Mouse (Mus musculus) forebrain, embryonic 14.5 days (tissue): ENCODE data around the gene Wdr74. TPM values are rescaled to one million over a fixed set of nuclear protein-coding genes. Genes with fewer than 3 reads are reported as not detected.

Experiments
- ATAC-seq: fragments of 200-750 bp; cut with Nextera tagmentation; 2 replicates; pipeline ENCODE4 v1.8.0; 2017; ENCODE audit warnings: mild to moderate bottlenecking, moderate library complexity
- DNase-seq: peaks from one replicate; pipeline ENCODE4 v3.0.0-alpha.2; 2015; ENCODE audit warnings: low spot score
- H3K27ac ChIP-seq: fragments of 300-500 bp; sonication (generic); 2 replicates; pipeline ENCODE4 v1.5.1; 2014; ENCODE audit warnings: low read depth, mild to moderate bottlenecking, control low read depth, low read length, moderate library complexity
- H3K27me3 ChIP-seq: fragments of 300-500 bp; sonication (generic); replicated peaks from 2 replicates; pipeline ENCODE4 v1.6.1; 2014; ENCODE audit warnings: low read length, control low read depth, mixed read lengths; ENCODE audit not compliant: control insufficient read depth, insufficient read depth
- H3K36me3 ChIP-seq: fragments of 300-500 bp; sonication (generic); 2 replicates; pipeline ENCODE4 v1.6.1; 2014; ENCODE audit warnings: low read length, control low read depth; ENCODE audit not compliant: control insufficient read depth, insufficient read depth
- H3K4me1 ChIP-seq: fragments of 300-500 bp; sonication (generic); 2 replicates; pipeline ENCODE4 v1.6.1; 2014; ENCODE audit warnings: antibody characterized with exemption, low read length, control low read depth; ENCODE audit not compliant: control insufficient read depth, insufficient read depth
- H3K4me2 ChIP-seq: fragments of 300-500 bp; sonication (generic); 2 replicates; pipeline ENCODE4 v1.6.1; 2014; ENCODE audit warnings: mild to moderate bottlenecking, control low read depth, low read length
- H3K4me3 ChIP-seq: fragments of 300-500 bp; sonication (generic); 2 replicates; pipeline ENCODE4 v1.5.1; 2014; ENCODE audit warnings: low read depth, low read length, control low read depth
- H3K9ac ChIP-seq: fragments of 300-500 bp; sonication (generic); 2 replicates; pipeline ENCODE4 v1.6.1; 2014; ENCODE audit warnings: mild to moderate bottlenecking, low read length, control low read depth, moderate library complexity
- H3K9me3 ChIP-seq: fragments of 300-500 bp; sonication (generic); replicated peaks from 2 replicates; pipeline ENCODE4 v1.6.1; 2016; ENCODE audit warnings: low read length, control low read depth, mixed read lengths; ENCODE audit not compliant: control insufficient read depth
- WGBS: fragments of 180-500 bp; shearing (Covaris S2); extraction: QIAGEN DNeasy Blood & Tissue Kit; methylation state at CpG from one replicate; pipeline ENCODE4 v1.1.7; 2014; 5-methylcytosine and 5-hydroxymethylcytosine counted together
- polyA plus RNA-seq: library from polyadenylated mRNA; unstranded; fragments of >200 nt; fragmentation: Nextera tagmentation; extraction: Ambion mirVana; gene quantifications from 2 replicates; pipeline ENCODE4 v1.2.1, GENCODE M21; 2014

The Wdr74 gene
- polyA plus RNA-seq, 1 experiment from 2014 or later = 111 TPM

- Histone ChIP-seq H3K4me3 (no peak overlapping the region), H3K4me1 (peaks cover 8% of the 10 kb centered on the region; the same call in 1 of the 2 replicates), H3K9ac (no peak overlapping the region), H3K4me2 (peak overlapping the region; percentile 84; the same call in 1 of the 2 replicates), H3K27ac (no peak overlapping the region), H3K36me3 (peaks cover 45% of the 10 kb centered on the region), H3K27me3 (no peaks in the 10 kb centered on the region), H3K9me3 (no peaks in the 10 kb centered on the region)
- 85% methylated on average over 3 of the region's 3 CpGs for WGBS
- DNase-seq = no peak
- ATAC-seq = no peak
Measured at GRCm38 (mm10) chr19:8755652-8756051, 20.0 kb downstream of the Wdr74 start.

- ATAC-seq = peak; percentile 96
- peak; percentile 96 for DNase-seq
- Histone ChIP-seq H3K36me3 (peaks cover 35% of the 10 kb centered on the region), H3K4me3 (peak within 1 kb of the TSS; percentile 97), H3K9ac (peak within 1 kb of the TSS; percentile 94), H3K4me1 (peaks cover 8% of the 10 kb centered on the region; the same call in 1 of the 2 replicates), H3K27ac (peak within 1 kb of the TSS; percentile 82), H3K4me2 (peak within 1 kb of the TSS; percentile 84), H3K27me3 (no peaks in the 10 kb centered on the region), H3K9me3 (no peaks in the 10 kb centered on the region)
- under 1% methylated on average over 75 of the region's 75 CpGs for WGBS
Measured at GRCm38 (mm10) chr19:8756635-8757387, 21.2 kb downstream of the Wdr74 start, which contains the start of gene Nxf1. Nxf1 (plus strand) TSS chr19:8757073.

DNA sequence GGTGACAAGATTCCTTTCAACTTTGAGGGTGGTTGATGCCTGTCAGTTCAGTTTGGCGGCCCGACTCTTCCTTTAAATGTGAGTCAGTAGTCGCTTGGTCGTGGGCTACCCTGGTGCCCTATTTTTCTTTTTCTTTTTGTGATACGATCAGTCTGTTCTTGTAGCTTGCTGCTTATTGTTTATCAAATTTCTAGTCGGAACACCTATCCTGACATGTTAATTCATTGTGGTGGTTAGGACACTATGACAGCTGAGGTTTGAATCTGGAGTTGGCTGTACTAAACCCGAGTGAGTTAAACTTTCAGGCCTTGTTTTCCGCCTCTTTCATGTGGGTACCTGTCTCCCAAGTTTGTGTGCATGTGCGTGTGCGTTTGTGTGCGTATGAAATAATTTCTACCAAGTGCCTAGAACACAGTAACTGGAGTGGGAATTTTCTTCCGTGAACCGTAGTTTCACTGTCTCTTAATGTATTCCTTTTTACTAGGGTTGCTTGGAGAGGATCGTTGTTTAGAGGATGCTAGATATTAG lies 21.9 kb downstream of the Wdr74 start:
- no peak for ATAC-seq
- peak overlapping the region; percentile 82; the same call in 1 of the 2 replicates for H3K27ac ChIP-seq
- H3K9ac ChIP-seq = peak overlapping the region; percentile 94
- WGBS = 7% methylated on average over 14 of the region's 14 CpGs
- H3K4me2 ChIP-seq = peak overlapping the region; percentile 84
- peak overlapping the region; percentile 97 for H3K4me3 ChIP-seq
- no peaks in the 10 kb centered on the region for H3K27me3 ChIP-seq
- no peaks in the 10 kb centered on the region for H3K9me3 ChIP-seq
- H3K36me3 ChIP-seq = peaks cover 34% of the 10 kb centered on the region
- DNase-seq = no peak
- H3K4me1 ChIP-seq = peaks cover 8% of the 10 kb centered on the region; the same call in 1 of the 2 replicates

DNA sequence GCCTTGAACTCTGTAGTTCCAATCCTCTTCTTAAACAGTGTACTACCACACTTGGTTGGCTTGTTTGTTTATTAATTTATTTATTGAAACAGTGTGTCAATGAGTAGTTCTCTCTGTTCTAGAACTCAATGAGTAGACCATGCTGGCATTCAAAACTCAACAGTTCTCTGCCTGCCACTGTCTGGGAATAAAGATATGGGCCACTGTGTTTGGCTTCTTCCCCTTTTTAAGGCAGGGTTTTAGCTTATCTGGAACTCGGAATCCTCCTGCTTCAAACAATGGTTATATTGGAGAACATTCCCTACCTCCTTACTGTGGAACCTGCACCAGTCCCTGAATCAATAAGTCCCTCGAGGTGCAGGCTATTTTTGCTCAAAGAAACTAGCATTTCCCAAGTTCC lies 23.3 kb downstream of the Wdr74 start:
- 95% methylated on average over 2 of the region's 2 CpGs for WGBS
- 0 out of 2 replicates have a peak overlapping the region, but pooled peaks have one; percentile 84 for H3K4me2 ChIP-seq
- no peak overlapping the region for H3K4me3 ChIP-seq
- no peaks in the 10 kb centered on the region for H3K9me3 ChIP-seq
- H3K9ac ChIP-seq = no peak overlapping the region
- DNase-seq (no peak), ATAC-seq (no peak)
- no peak overlapping the region for H3K27ac ChIP-seq
- H3K4me1 ChIP-seq = peaks cover 8% of the 10 kb centered on the region; the same call in 1 of the 2 replicates
- peaks cover 35% of the 10 kb centered on the region for H3K36me3 ChIP-seq
- no peaks in the 10 kb centered on the region for H3K27me3 ChIP-seq

- Histone ChIP-seq H3K4me1 (peaks cover 8% of the 10 kb centered on the region; the same call in 1 of the 2 replicates), H3K36me3 (peaks cover 38% of the 10 kb centered on the region), H3K4me3 (no peak overlapping the region), H3K4me2 (no peak overlapping the region), H3K9me3 (peaks cover 7% of the 10 kb centered on the region; the same call in 1 of the 2 replicates), H3K27me3 (no peaks in the 10 kb centered on the region), H3K27ac (no peak overlapping the region), H3K9ac (no peak overlapping the region)
- ATAC-seq = no peak
- WGBS = 89% methylated on average over 2 of the region's 2 CpGs
- DNase-seq = no peak
Measured at GRCm38 (mm10) chr19:8760757-8761156, 25.1 kb downstream of the Wdr74 start.

- WGBS = 97% methylated on average over 4 of the region's 4 CpGs
Measured at GRCm38 (mm10) chr19:8763276-8763675, 27.6 kb downstream of the Wdr74 start.

DNA sequence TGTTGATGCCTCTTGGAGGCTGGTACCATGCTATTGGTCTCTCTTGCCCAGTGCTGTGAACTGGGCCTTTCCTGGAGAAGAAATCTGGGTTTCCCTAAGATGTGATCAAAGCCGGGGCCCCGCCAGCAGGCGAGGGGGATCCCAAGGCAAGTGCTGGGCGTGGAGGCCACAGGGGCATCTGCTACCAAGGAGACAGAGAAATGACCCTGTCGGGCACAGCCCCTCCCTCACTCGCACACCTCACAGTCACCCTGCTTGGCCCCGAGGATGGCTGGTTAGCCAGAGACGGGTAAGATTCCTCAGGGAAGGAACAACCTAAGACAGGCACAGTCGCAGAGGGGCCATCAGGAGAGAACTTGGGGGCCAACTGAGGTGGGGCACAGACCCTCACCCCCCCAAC lies 29.9 kb downstream of the Wdr74 start:
- peaks cover 7% of the 10 kb centered on the region; the same call in 1 of the 2 replicates for H3K9me3 ChIP-seq
- no peak overlapping the region for H3K9ac ChIP-seq
- H3K36me3 ChIP-seq = peaks cover 85% of the 10 kb centered on the region
- ATAC-seq = no peak
- H3K27ac ChIP-seq = no peak overlapping the region
- no peaks in the 10 kb centered on the region for H3K27me3 ChIP-seq
- H3K4me1 ChIP-seq = no peaks in the 10 kb centered on the region
- H3K4me3 ChIP-seq = no peak overlapping the region
- 99% methylated on average over 9 of the region's 9 CpGs for WGBS
- no peak overlapping the region for H3K4me2 ChIP-seq
- DNase-seq = no peak

More at GRCm38 (mm10) chr19:8763276-8763675, 27.6 kb downstream of the Wdr74 start:
- Histone ChIP-seq H3K27me3 (no peaks in the 10 kb centered on the region), H3K9me3 (peaks cover 7% of the 10 kb centered on the region; the same call in 1 of the 2 replicates), H3K4me2 (no peak overlapping the region), H3K9ac (no peak overlapping the region), H3K4me3 (no peak overlapping the region), H3K36me3 (peaks cover 63% of the 10 kb centered on the region), H3K4me1 (no peaks in the 10 kb centered on the region), H3K27ac (no peak overlapping the region)
- ATAC-seq (no peak), DNase-seq (no peak)

GRCm38 (mm10) chr19:8770567-8771270 lies 35.1 kb downstream of the Wdr74 start, which contains the start of gene Tmem223:
Tmem223 (plus strand) TSS chr19:8770996.
- 18% methylated on average over 29 of the region's 29 CpGs for whole genome bisulfite sequencing
- H3K36me3 ChIP-seq = peaks cover 72% of the 10 kb centered on the region
- peak within 1 kb of the TSS; percentile 84 for H3K27ac ChIP-seq

More at GRCm38 (mm10) chr19:8770567-8771270, 35.1 kb downstream of the Wdr74 start, which contains the start of gene Tmem223:
- Histone ChIP-seq H3K9ac (peak within 1 kb of the TSS; percentile 97), H3K4me2 (peak within 1 kb of the TSS; percentile 56), H3K4me1 (peaks cover 22% of the 10 kb centered on the region), H3K4me3 (peak within 1 kb of the TSS; percentile 85), H3K27me3 (no peaks in the 10 kb centered on the region), H3K9me3 (no peaks in the 10 kb centered on the region)
- ATAC-seq (peak; percentile 58), DNase-seq (peak; percentile 86)
